Mouse (Mus musculus): Measurements from ENCODE around the gene Sowahb.

The Sowahb gene

GRCm38 (mm10) chr5:93044584-93045370 is at the start of gene Sowahb:
Sowahb (minus strand) TSS chr5:93045022.
- peak; percentile 95 for DNase-seq (ENCODE audit: low read depth, low spot score)

GRCm38 (mm10) chr5:93093638-93094527 is 49.1 kb upstream of the Sowahb start:
- DNase-seq (ENCODE audit: low read depth, low spot score) = peak; percentile 61

DNA sequence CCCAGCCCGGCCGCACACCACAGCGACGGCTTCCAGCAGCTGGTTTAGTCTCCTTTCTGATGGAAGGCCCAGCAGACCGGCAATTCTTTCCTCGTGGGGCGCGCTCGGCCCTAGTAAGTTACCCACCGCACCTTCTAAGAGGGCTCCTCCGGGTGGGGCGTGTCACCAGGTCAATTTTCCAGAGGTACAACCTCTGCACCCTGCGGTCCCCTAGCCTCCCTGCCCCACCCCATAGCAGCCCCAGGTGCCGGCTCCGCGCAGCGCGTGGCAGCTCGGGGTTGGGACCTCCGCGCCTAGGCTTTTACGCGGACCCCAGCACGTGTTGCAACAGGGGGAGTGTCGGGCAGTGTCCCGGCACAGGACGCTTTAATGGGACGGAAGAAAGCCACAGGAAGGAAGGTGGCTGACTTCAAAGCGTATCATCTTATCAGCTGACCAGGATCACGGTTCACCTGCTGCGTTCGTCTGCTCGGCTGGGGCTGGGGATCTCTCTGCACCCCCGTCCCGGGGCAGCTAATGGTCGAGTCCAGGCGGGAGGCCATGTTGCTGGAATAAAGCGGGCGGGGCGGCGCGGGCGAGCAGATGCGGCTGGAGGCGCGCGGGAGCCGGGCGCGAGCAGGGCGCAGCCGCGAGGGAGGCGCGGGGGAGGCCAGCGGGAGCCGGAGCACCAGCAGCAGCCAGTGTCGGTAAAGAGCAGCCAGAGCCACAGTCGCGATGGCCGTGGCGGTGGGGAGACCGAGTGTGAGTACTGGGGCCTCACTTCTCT is 48.2 kb upstream of the Sowahb start, which contains the start of gene Sept11:
TSS of gene Sept11 (plus strand) at position 581 of the 766 bp plus-strand sequence.
- DNase-seq (ENCODE audit: low read depth, low spot score) = peak; percentile 95

- DNase-seq (ENCODE audit: low read depth, low spot score) = peak; percentile 67
These were observed 47.4 kb upstream of the Sowahb start for GRCm38 (mm10) chr5:93092147-93092781.

DNA sequence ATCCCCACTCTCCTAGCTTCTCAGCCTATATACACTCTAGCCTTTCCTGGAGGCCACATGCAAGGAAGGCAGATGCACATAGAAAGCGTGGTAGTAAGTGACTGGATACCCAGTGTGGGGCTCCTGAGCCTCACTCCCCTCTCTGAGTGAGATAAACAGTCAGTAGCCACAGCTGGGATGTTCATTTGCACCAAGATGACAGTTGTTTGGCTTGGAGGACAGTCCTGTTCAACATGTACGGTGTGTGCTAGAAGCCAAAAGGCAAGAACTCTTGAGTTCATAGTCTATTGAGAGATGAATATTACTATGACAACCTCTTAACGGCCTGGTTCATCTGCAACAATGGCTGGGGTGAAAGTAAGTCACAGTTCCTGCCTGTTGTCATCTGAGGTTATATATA is 46.4 kb upstream of the Sowahb start:
- DNase-seq (ENCODE audit: low read depth, low spot score) = no peak

- no peak for DNase-seq (ENCODE audit: low read depth, low spot score)
These were observed 41.1 kb upstream of the Sowahb start for GRCm38 (mm10) chr5:93085900-93086299.

DNA sequence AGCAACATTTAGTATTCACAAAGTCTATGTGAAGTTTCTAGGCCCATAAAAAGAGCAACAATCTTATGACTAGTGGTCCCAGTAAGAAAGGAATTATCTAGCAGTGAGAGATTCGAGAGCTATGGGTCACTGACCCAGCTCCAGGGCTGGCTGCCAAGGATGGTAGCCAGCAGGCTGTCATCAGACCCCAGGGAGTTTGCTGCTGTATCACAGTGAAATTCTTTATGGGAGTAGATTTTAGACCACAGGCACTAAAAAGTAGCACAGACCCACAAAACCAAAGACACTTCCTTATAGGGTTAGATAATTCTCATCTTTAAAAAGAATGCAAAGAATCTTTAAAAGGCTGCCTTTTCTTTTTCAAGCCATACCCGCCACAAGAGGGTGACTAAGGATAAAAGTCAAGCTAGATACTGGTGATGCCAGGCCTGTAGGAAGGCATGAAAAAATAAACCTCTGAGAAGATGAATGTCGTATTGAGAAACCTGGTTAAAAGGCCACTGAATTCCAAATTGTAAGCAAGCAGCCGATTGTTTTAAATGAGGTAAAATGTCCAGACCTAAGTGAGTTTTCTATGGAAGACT is 40.3 kb upstream of the Sowahb start:
- peak; percentile 48 for DNase-seq (ENCODE audit: low read depth, low spot score)

DNA sequence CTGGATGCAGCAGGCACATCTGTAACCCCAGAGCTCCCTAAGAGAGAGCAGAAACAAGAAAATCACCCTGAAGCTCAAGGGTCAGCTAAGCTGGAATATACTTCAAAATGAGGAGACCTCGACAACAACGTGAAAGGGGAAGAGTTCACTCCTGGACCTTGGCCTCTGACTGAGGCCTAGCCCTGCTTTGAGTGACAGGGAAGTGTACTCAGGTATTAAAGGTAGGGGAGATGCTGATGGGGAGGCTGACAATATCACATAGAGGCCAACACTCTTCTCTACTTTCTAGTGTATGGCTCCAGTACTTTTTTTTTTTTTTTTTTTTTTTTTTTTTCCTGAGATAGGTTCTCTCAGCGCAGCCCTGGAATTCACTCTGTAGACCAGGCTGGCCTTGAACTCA is 34.8 kb upstream of the Sowahb start:
- DNase-seq (ENCODE audit: low read depth, low spot score) = no peak

- no peak for DNase-seq (ENCODE audit: low read depth, low spot score)
These were observed 33.0 kb upstream of the Sowahb start for GRCm38 (mm10) chr5:93077661-93078323.

GRCm38 (mm10) chr5:93060865-93061264 is 16.0 kb upstream of the Sowahb start:
- no peak for DNase-seq (ENCODE audit: low read depth, low spot score)

DNA sequence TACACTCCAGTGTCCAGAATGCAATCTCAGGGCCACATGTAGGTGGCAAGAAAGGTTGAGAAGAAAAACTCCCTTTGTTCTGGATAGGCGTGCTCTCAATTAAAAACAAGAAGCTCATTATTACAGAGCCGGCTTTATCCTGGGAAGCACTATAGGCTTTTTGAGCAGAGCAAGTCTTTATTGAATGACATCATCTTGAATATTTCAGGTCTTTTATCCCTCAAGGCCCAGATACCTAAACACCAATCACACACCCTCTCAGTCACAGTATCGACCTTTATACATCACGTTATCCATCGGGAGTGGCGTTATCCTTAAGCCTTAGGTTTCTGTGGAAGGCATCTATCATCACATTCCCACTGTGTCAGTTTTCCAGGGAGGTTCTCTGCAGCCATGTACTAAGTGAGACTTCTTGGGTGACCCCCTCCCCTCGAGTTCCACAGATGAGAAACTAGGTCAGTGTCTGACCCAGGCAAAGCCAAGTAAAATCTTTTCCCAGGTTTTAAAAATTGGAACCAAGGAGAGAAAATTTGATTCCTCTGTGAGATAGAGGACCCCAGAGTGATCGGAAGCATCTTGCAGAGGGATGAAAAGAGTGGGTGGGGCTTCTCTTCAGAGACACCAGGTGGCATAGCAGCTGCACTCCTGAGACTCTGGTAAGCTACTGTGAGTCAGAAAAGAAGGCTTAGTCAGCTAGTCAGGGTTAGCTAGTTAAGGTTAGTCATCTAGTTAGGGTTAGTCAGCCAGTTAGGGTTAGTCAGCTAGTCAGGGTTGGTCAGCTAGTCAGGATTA is 9.0 kb upstream of the Sowahb start:
- peak; percentile 71 for DNase-seq (ENCODE audit: low read depth, low spot score)

DNA sequence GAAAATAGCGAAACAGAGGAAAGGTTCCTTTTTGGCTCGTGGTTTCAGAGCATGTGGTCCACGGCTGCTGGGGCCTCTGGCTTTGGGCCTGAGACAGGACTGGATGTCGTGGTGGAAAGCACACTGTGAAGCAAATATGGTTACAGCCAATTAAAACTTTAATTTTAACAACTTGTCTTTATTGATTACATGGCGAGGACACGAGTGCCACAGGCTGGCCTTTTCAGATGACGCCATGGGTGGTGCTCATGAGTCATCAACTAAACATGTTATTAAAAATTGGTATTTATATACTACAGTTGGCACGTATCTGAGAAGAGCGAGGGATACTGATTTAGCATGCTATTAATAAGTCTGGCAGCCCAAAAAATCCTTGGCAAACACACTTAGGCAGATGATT is 7.1 kb upstream of the Sowahb start:
- peak; percentile 87 for DNase-seq (ENCODE audit: low read depth, low spot score)

DNA sequence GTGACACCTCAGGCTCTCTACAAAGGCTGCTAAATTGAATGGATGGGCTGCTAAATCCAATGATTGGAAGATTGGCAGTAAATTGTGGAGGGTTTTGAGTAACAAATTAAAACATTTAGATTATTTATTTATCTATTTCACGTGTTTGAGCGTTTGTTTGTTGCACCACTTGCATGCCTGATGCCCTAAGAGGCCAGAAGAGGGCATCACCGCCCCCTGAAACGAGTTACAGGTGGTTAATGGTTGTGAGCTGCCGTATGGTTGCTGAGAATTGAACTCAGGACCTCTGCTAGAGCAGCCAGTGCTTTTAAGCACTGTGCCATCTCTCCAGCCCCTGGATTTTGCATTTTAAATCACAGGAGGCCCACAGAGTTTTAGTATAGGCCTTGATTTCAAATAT is 6.2 kb upstream of the Sowahb start:
- DNase-seq (ENCODE audit: low read depth, low spot score) = no peak

DNA sequence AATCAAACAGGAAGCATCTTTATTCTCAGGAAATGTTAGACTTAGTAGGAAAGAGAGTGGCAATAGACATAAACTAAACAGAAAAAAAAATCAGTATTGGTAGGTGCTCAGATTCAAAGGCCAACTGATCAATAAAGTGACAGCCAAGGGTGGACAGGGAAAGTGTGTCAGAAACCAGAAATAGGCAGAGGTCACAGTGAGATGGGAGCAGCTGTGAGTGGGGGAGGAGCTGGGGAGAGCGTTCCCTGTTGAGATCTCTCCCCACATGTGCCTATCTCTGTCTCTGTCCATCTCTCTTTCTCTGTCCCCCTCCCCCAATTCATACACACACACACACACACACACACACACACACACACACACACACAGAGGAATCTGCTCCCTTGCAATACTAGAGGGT is 5.1 kb upstream of the Sowahb start:
- no peak for DNase-seq (ENCODE audit: low read depth, low spot score)

DNA sequence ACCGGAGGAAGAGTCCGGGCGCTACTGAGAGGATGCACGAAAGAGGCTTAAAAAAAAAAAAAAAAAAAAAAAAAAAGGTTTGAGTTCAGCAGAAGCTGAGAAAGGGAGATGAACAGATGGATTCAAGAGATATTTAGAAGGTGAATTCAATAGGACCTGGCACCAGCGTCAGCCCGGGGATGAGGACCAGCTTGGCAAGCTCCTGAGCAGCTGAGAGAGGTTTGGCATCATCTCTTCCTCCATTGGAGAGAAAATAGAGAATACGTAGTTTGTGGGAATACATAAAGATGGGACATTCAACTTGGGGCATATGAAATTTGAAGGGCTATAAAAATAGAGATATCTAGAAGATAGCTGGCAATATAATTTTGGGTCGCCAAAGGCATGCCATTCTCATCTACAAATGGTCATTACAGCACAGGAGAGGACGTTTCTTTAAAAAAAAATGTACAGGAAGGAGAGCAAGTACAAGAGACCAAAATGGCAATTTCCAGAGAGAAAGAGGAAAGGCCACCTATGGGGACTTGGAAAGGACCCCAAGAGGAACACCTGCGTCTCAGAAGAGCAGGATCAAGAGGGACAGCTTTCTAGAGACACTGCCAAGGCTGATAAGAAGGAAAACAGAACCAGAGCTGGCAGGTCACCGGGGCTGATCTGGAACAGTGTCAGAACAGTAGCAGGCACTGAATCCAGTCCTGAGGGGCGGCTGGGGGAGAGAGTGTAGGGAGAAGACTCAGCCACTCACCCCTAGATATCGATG is 3.8 kb upstream of the Sowahb start:
- peak; percentile 96 for DNase-seq (ENCODE audit: low read depth, low spot score)

DNA sequence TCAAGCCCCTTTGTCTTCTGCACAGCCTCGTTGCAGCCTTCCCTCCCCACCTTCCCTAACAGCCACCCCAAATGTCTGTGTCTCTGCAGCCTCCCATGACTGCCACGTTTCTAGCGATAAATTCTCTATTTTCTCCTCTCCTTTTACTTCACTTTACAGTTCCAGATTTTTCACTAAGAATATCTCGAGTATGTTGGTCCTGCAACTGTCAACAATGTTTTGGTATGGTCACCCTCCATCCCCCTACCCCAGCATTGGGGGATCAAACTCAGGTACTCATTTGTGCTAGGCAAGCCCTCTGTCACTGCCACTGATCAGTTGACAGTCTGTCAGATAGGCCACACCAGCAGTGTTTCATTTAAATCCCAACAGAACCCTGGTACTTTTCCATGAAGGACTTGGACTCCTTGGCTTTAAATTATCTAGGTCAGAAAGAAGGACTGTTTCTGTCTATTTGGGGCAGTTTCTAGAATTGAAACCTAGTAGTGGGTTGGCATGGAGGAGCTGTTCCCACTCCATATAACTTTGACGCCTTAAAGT is 1.6 kb upstream of the Sowahb start:
- peak; percentile 68 for DNase-seq (ENCODE audit: low read depth, low spot score)

DNA sequence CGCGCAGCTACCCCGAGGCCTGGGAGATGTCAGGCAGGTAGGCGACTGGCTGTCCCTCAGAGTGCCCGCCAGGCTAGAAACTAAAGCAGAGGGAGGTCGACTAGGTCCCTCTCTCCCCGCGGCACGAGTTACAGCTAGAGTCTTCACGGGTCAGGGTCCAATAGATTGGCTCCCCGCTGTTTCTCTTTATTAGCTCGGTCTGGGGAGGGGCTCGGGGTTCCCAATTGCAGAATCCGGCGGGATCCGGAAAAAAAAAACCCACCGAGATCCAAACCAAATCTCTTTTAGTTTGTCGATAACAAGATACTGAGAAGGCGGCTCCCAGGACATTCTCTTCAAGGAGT is 521 bp upstream of the Sowahb start:
- no peak for DNase-seq (ENCODE audit: low read depth, low spot score)

DNA sequence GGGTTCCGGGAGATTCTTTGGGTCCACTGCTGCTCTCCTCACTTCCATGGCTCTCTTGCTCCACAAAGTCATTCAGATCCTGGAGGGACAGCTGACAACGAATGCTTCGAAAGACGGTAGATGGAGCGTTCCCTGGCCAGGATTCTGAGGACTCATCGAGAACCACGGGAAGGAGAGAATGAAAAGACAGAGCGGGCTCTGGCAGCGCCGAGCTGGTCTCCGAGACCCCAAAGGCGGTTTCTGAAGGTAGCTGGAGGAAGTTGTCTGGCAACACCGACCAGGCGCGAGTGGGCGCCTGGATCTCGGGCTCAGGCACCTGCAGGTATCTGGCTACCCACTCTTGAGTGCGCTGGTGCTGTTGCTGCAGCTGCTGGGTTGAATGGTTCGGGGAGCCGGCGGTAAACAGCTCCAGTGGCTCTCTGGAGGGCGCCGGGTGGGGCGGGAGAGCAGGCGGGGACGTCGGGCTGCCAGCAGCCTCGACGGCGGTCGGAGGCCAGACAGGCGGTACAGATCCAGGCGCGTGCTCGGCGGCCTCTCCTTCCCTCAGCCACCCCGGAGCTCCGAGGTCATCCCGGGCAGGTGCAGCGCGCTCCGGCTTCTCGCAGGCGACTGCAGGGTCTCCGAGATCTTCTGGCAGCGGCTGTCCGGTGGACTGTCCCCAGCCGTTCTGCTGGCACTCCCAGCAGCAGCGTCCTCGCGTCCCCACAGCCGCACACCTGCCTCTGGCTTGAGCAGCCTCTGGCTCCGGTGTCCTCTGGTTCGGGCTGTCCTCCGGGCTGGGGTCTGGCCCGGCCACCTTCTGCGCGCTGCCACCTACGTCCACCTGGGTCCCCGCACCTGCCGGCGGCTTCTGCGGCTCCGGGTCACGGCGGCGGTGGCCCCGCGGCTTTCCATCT is 886 bp downstream of the Sowahb start:
- DNase-seq (ENCODE audit: low read depth, low spot score) = peak; percentile 34
